Mouse (Mus musculus): ENCODE measurements around the gene Acat2. TPM values are rescaled to one million over a fixed set of nuclear protein-coding genes. Genes with fewer than 3 reads are reported as not detected.
"Not testable (repeated sequence)": the region's sequence is repeated elsewhere in the genome, so short reads cannot be mapped to it uniquely, and the experiment has no call there.

The Acat2 gene
- total RNA-seq, 2 experiments from 2014 or later = 48.9 to 49.2 TPM

DNA sequence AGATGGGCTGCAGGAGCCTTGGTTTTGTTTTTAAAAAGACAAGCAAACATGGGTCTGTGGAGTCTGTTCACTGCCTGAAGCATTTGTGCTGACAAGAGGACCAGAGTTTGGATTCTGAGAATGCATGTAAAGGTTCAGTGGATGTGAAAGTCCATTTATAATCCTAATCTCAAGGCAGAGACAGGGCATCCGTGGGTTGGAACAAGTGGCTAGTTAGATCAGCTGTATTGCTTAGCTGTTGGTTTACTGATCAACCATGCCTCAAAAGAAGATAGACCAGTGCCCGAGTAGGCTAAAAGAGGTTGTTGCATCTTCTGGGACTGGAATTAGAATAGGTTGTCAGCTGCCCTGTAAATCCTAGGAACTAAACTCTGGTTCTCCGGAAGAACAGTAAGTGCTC is 2.9 kb upstream of the Acat2 start:
- no peak for DNase-seq (ENCODE audit: low spot score in 2 of 2)

DNA sequence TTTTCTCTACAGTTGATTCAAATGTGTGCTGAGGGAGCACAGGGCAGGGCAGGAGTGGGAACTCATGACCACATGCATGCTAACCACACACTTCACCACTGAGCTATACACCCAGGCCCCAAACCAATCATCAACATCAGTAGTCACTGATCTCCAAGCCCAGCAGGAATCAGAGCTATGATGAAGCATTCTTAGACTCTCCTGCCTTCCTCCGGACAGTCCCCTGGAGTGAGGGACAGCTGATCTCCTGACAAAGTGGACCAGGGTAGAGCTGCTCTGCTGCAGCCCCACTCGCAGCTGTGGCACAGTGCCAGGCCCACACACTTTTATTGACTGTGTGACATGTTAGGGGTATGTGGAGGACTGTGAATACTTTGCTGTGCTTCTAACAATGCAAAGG is 1.2 kb downstream of the Acat2 start:
- not testable (repeated sequence) for DNase-seq (ENCODE audit: low spot score in 2 of 2)

DNA sequence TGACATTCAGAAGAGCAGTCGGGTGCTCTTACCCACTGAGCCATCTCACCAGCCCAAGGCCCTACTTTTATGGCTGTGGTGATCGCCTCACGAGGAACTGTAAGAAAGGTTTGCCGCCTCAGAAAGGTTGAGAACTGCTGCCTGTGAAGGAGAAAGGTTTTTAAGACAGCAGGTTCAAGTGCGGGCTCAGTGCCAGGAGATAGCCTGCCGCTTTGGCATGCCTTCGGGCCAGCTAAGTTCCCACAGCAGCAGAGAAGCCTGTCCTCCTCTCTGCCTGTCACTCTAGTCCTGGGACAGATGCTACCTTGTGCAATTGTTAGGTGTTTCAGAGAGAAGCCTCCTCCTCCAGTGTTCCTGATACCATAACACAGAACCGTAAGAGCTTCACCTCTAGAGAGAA is 3.9 kb downstream of the Acat2 start:
- no peak for DNase-seq (ENCODE audit: low spot score in 2 of 2)

DNA sequence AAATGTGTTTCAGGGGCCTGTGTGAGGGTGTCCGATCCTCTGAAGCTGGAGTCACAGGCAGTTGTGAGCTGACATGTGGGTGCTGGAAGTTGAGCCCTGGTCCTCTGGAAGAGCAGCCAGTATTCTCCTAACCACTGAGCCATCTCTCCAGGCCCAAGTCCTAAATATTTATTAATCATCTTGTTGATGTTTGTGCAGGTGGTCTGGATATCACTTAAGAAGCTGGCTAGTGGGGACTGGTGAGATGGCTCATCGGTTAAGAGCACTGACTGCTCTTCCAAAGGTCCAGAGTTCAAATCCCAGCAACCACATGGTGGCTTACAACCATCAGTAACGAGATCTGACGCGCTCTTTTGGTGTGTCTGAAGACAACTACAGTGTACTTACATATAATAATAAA is 10.9 kb downstream of the Acat2 start:
- no peak for DNase-seq (ENCODE audit: low spot score in 2 of 2)

DNA sequence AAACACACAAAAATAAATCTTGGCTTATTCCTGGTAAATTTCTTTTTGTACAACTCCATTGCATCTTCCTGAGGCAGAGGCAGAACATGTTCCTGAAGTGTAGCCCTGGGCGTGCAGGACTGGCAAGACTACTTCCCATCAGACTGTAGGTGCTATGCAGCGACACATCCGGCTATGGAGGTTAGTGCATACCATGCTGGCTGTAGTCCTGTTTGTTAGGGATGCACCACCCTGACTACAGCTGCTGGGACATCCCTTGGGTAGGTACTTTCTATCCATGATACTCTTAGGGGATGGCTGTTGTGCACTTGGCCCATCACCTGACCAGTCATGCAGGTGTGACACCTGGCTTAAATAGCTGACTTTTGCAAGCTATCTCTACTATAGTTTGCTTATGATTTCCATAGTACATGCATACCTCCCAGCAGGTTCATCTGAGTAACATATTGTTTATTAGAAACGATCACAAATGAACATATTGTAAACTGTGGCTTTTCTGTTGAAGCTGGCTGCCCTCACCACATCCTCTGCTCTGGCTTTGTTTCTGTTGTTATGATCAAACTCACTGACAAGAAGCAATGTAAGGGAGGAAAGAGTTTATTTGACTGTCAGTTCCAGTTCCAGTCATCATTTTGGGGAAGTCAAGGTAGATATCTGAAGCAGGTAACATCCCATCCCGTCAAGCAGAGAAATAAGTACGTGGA is 17.9 kb downstream of the Acat2 start:
- no peak for DNase-seq (ENCODE audit: low spot score in 2 of 2)

DNA sequence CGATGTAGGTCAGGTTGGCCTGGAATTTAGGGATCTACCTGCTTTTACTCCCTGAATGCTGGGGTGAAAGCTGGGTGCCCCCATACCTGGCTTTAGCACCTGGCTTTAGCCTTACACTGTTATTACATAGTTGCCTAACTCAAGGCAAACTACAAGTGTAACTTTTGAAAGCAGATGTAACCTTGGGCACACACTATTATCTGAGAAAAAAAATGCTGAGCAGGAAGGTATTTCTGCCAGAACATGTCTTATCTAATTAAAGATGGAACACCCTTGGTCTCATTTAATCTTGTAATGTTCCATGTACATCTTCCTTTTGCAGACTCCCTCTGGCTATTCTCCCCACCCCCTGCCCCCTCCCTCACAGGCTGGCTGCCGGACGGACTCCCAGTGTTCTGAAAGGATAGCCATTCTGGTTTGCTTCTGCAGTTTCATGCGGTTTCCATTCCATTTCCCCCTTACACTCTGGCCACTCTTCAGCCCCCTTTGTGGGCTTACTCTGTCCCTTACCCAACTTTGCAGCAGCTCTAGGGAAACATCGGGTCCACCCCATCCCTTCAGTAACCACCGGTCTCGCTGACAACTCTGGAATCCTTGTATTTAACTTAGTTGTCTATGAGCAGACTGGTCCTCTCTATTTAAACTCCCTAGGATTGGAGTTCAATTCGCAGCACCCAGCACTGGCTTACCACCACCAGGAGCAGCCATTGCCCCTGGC is 18.8 kb downstream of the Acat2 start:
- no peak for DNase-seq (ENCODE audit: low spot score in 2 of 2)

DNA sequence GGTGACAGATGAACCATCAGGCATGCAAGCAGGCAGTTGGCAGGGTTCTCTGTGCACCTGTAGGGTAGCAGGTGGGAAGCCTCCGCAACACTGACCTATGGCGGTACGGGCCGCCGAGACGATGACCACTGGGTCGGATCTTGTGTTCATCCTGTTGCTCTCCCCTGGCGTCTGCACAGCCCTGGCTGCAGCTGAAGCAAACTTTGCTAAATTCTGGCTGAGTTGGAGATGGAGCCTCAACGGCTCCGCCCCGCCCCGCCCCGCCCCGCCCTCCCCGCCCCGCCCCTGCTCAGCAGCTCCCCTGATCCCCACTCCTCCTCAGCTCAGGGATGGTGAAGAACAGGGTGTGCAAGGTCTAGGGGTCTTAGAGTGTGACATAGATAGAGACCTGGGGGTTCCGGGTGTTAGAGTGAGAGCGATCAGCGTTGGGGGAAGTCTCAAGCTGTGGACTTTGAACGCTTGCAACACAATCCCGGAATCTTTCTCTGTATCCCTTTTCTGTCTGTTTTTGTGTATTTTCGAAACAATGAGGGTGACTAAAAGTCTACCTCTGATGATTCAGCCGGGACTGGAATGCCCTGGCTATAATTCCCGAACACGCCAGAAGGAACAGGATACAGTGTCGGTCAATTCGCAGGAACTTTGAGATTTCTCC is 20.3 kb downstream of the Acat2 start, which contains the start of gene Acat3:
Acat3 (minus strand) TSS at position 450 of the 655 bp plus-strand sequence.
- no peak for DNase-seq (ENCODE audit: low spot score in 2 of 2)

DNA sequence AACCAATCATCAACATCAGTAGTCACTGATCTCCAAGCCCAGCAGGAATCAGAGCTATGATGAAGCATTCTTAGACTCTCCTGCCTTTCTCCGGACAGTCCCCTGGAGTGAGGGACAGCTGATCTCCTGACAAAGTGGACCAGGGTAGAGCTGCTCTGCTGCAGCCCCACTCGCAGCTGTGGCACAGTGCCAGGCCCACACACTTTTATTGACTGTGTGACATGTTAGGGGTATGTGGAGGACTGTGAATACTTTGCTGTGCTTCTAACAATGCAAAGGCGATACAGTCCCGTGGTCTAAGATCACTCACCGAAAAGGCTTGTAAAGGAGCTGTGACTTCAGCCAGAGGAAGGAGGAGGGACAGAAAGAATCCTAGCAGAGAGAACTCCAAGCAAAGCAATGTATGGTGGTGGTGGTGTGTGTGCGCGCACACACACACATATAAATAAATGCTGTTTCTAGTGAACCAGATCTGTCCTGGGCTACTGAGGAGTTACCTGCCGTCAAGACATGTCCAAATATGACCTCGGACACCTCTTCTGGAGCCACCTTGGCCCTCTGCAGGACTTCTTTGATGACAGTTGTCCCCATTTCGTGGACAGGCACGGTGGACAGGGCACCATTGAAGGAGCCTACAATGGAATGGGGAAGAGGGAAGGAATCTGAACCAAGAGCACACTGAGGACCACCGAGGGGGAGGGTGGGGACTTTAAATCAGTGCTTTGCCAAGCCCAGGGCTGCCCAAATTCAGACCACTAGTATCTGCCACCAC is 21.0 kb downstream of the Acat2 start:
- not testable (repeated sequence) for DNase-seq (ENCODE audit: low spot score in 2 of 2)

DNA sequence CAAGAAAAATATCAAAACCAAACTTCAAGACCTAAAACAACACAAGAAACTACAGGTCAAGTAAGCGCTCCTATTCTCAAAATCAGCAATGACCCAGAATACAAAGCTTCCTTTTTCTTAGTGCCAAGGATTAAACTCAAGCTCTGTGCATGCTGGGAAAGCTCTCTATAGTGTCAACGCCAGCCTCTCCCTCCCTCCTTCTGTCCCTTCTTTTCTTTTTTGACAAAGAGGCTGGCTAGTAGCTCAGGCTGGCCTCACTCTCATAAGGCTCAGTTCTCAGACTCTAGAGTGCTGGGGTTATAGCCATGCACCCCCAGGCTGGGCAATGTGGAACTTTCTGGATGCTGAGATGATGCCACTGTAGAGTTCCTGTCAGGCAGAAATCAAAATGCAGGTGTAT is 22.5 kb downstream of the Acat2 start:
- no peak for DNase-seq (ENCODE audit: low spot score in 2 of 2)

DNA sequence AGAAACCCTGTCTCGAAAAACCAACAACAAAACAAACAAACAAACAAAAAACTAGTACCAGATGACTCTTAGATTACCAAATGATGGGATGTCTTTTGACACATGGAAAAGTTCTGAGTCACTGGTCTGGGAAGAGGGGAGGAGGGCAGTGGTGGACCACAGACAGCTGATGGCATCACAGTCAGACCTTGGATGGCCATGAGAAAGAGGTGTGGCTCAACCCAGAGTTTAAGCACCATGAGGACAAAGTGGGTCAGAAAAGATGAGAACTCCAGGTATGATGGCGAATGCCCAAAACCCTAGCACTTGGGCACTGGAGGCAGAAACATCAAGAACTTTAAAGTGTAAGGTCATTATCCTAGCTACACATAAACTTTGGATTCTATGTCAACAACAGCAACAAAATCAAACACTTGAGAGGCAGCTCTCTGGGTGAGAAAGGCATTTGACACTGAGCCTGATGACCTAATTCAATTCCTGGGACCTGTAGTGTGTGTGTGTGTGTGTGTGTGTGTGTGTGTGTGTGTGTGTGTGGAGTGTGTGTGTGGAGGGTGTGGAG is 23.1 kb downstream of the Acat2 start:
- no peak for DNase-seq (ENCODE audit: low spot score in 2 of 2)

DNA sequence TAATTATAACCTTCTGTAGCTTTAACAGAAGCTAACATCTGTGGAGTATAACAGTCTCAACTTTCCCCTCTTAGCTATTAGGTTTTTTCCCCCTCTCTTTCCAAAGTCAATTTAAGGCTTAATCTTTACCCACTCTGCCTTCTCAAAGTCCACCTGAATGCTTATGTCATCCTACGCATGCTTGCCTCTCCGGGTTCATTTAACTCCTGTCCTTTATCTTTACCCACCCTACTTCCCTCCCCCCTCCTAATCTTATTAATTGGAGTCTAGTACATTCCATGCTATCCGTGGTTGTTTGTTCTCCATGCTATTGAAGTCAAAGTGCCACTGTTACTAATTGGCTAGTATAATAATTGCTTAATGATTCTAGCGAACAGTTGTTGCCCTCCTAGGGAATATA is 24.8 kb downstream of the Acat2 start:
- DNase-seq (ENCODE audit: low spot score in 2 of 2) = no peak

DNA sequence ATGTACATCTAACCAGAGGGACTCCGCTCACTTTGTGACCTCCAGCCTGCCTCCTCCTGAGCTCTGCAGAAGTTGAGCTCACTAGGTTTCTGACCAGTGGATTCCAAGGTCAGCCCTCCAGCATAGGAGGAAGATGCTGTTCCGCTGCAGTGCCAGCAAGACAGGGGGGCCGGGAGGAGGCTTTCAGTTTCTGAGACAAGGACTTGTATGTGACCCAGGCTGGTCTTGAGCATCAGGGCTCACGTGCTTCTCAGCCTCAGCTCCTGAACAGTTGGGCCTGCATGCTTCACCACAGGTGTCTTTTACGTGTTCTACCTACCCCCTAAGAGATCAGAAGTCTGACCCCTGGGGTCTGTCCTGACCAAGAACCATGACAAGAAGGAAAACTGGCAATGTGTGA is 29.0 kb downstream of the Acat2 start:
- not testable (repeated sequence) for DNase-seq (ENCODE audit: low spot score in 2 of 2)

DNA sequence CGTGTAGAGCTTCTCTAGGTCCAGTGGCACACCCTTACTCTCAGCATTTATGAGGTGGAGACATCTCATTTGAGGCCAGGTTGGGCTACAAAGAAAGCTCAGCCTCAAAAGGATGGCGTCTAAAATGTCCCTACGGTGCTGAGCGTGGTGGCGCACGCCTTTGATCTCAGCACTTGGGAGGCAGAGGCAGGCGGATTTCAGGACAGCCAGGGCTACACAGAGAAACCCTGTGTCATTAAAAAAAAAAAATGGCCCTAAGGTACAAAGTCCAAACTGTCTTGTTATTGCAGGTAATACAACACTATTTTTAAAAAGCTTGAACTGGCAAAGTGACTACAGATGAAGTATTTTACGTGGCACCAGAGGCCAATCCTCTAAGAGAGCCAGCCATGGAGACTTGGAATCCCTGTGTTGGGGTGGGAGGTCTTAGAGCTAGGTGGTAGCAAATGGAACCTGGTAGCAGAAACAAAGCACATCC is 34.8 kb downstream of the Acat2 start:
- DNase-seq (ENCODE audit: low spot score in 2 of 2) = no peak

DNA sequence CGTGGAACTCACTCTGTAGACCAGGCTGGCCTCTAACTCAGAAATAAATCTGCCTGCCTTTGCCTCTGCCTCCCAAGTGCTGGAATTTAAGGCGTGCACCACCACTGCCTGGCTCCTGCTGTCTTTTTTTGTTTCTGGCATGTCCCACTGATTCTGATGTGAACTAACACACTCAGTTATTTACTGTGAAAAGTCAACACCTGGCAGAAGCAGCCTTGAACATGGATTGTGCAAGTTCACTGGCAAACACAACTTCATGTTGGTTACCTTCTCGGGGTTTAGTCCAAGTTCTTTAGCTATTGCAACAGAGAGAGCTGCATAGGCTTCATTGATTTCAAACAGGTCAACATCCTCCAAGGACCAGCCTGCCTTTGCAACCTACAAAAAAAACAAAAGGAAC is 35.5 kb downstream of the Acat2 start:
- DNase-seq (ENCODE audit: low spot score in 2 of 2) = no peak

DNA sequence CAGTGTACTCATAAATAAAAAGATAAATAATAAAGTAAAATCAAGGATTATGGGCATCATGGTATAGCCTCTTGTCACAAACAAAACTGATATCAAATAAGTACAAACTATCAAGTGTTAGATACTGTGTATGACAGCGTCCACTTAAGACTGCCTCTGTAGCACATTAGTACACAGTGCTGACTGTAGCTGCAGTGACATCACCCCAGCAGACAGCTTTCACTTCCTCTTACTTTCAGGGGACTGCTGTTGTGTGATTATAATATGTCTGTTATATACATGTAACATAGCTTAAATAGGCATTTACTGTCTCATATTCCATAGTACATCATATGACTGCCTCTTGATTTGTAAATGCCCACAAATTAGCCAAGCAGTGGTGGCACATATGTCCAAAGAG is 39.5 kb downstream of the Acat2 start:
- no peak for DNase-seq (ENCODE audit: low spot score in 2 of 2)

DNA sequence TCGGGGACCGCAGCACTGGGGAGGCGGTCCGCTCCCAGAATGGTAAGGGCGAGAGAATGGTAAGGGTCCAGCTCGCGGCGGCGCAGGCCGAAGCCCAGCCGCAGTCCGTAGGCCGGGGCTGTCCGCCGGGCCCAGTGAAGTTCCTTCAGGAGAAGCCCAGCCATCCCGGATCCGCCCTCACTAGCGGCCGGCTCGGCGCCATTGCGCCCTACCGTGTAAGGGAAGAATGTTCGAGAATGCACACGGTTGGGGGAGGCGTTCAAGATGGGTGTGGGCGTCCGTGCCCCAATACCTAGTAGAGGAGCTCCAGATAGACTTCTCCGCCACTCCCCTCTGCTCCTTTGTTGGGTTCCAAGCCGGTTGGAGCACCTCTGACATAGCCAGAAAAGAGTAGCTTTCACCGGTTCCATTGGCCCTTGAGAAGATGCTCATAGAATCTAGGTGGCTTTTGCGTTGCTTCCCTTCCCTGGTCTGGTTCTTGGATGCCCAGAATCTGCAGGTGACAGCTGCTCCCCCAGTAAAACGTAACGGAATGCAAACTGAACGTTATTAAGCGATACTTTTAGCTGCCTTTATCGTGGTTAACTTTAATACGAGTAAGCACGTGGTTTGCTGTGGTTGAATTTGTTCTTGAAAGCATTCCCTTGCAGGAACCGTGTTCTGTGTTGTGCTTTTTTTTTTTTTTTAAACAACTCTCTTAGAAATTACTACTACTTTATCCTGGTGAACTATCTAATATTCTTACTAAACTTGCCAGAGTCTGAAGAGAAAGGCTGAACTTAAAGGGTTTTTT is 43.8 kb downstream of the Acat2 start:
- peak; percentile 42 to 51 for DNase-seq (ENCODE audit: low spot score in 2 of 2)

DNA sequence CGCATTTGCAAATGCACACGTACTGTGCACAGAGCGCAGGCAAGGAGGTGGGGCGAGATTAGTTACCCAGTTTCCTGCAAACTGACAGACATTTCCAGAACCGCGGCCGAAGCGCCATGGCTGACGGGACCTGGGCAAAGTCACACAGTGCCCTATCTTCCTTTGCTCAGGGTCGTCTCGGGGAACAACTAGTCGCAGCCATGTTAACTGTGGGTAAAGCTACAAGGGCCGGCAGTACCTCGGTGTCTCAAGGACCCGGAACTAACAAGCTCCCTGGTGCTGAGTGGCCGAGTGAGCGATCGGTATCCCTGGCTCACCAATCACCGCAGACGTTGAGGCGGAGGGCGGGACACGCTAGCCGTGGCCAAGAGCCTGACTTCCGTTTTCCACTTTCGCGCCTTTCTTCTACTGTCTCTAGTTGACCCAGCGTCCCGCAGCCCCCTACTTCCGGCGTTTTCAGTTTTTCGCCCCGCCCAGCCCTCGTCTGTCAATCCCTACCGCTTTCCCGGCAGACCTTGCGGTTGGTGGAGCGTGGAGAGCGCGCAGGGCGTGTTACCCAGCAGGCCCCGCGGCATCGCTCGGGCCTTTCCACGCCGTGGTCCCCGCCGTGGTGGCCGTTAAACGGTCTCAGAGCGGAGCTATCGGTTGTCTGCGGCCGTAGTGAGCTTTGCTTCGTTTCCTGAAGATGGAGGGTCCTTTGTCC is 44.5 kb downstream of the Acat2 start, which contains the start of gene Mrpl18:
Mrpl18 (minus strand) TSS at position 465 of the 703 bp plus-strand sequence.
- peak; percentile 100 for DNase-seq (ENCODE audit: low spot score in 2 of 2)

DNA sequence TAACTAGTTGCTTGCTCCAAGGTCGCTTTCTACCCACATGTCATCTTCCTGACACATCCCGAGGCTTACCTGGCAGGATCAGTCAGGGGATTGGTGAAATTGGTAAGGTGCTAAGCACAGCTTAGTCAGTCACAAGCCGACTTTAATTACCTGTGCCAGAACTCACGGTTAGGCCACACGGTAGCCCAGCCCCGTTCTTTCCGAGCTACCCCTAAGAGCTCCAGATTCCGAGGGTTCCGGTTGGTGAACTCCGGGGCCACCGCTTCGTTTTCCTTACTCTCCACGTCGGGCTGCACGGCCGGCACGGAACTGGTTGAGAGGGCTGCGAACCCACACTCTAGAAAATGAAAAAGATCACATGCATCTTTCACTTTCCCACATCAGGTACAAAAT is 45.1 kb downstream of the Acat2 start, which contains the start of gene Tcp1:
Tcp1 (plus strand) TSS at position 214 of the 393 bp plus-strand sequence.
- no peak for DNase-seq (ENCODE audit: low spot score in 2 of 2)

DNA sequence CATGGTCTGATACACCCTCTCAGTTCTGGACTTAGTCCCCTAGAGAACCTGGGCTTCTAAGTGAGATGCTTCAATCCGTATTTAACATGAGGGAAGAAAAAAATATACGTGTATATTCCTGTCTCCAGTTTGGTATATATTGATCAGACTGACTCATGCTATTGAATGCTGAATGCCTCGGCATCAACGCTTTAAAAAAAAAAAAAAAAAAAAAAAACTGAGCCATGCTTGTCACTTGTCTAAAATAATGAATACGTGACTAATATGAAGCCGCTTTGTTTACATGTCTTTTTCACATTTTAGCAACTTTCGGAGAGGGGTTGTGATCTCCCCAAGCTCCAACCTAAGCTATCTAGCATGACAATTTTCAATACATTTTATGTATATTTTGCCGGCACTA is 50.2 kb downstream of the Acat2 start:
- no peak for DNase-seq (ENCODE audit: low spot score in 2 of 2)

Measured in layer of hippocampus, adult 18-20 months (tissue).